Mouse (Mus musculus): ENCODE data around the gene 1810049J17Rik.

DNA sequence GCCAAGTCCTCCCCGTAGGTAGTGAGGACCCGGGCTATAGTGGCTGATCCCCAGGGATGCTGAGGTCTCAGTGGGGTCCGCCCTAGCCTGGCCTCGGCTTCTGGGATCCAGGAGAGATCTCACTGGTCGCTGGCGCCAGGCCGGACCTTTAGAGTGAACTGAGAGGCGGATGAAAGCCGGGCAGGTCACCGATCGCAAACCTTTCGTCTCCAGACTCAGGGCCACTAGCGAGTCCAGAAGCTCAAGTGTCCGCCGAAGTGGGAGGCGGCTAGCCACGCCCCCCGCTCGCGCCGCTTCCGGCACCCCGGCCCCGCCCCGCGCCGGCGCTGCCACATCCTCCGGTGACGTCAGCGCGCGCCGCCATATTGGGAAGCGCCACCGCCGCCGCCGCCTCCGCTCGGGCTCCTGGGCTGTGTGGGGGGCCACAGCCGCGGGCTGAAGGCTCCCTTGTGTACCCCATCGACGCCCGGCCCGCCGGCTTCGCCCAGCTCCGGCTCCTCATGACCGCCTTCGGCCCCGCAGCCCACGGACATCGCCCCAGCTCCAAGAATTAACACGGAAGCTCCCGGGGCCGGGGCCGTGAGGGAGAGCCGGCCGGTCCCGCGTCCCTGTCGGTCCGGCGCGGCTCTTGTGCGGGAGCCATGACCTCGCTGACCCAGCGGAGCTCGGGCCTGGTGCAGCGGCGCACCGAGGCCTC is 460 bp downstream of the 1810049J17Rik start, which contains the start of gene Golph3:
- TF ChIP-seq EP300 (IDR thresholded peaks at IDR 0.05), result no peak
- TF ChIP-seq CTCF (IDR thresholded peaks at IDR 0.05), result no peak

Data from lung, postnatal 0 days (tissue).